Mouse (Mus musculus): Measurements from ENCODE around the gene Fat3. TPM values are rescaled to one million over a fixed set of nuclear protein-coding genes. Genes with fewer than 3 reads are reported as not detected.

The Fat3 gene
- polyA plus RNA-seq, 1 experiment = not detected

DNA sequence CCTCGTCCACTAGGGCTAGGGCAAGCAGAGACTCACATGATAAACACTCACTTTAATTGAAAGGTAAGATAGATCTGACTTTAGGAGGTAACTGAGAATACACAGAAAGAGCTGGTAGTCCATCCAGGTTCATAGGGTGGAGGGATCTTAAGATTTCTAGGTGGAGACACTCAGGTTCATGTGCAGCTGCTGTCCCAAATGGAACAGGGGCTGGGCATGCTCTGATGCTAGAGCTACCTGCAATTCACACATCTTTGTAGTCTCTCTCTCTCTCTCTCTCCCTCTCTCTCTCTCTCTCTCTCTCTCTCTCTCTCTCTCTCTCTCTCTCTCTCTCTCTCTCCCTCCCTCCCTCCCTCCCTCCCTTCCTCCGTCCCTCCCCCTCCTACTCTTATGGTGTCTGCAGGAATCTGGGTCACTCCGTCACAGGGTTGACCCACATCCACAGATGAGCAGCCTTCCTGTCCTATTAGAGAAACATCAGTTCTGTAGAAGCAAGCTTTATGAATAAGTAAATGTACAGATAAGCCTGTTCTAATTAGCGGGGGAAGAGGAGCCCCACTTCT lies 148.5 kb downstream of the Fat3 start:
- no peak for TF ChIP-seq USF1 (IDR thresholded peaks at IDR 0.05; ENCODE audit: low read depth)
- no peak for TF ChIP-seq FOSL1 (IDR thresholded peaks at IDR 0.05; ENCODE audit: insufficient read depth, low read length, poor library complexity, severe bottlenecking)
- TF ChIP-seq MYOD1 (IDR thresholded peaks at IDR 0.05; ENCODE audit: control insufficient read depth, insufficient read length, low read depth) = no peak
- TF ChIP-seq CEBPB (IDR thresholded peaks at IDR 0.05; ENCODE audit: low read depth) = no peak
- TF ChIP-seq CTCF (IDR thresholded peaks at IDR 0.05; ENCODE audit: control insufficient read depth, insufficient read depth, insufficient read length) = no peak
- no peak for TF ChIP-seq MYOG (IDR thresholded peaks at IDR 0.05; ENCODE audit: control insufficient read depth, extremely low read depth, insufficient read length)
- no peak for TF ChIP-seq MAX (IDR thresholded peaks at IDR 0.05)
- Histone ChIP-seq H3K79me3 (ENCODE audit: low read depth) (no peaks in the 10 kb centered on the region), H3K27me3 (ENCODE audit: control insufficient read depth, insufficient read depth, insufficient read length) (no peaks in the 10 kb centered on the region), H3ac (ENCODE audit: control insufficient read depth, insufficient read length, low read depth) (no peak overlapping the region), H3K4me3 (ENCODE audit: insufficient read depth, poor library complexity, severe bottlenecking) (no peak overlapping the region), H3K36me3 (ENCODE audit: control insufficient read depth, insufficient read depth) (no peaks in the 10 kb centered on the region), H3K79me2 (ENCODE audit: control insufficient read depth, insufficient read depth) (no peaks in the 10 kb centered on the region)

DNA sequence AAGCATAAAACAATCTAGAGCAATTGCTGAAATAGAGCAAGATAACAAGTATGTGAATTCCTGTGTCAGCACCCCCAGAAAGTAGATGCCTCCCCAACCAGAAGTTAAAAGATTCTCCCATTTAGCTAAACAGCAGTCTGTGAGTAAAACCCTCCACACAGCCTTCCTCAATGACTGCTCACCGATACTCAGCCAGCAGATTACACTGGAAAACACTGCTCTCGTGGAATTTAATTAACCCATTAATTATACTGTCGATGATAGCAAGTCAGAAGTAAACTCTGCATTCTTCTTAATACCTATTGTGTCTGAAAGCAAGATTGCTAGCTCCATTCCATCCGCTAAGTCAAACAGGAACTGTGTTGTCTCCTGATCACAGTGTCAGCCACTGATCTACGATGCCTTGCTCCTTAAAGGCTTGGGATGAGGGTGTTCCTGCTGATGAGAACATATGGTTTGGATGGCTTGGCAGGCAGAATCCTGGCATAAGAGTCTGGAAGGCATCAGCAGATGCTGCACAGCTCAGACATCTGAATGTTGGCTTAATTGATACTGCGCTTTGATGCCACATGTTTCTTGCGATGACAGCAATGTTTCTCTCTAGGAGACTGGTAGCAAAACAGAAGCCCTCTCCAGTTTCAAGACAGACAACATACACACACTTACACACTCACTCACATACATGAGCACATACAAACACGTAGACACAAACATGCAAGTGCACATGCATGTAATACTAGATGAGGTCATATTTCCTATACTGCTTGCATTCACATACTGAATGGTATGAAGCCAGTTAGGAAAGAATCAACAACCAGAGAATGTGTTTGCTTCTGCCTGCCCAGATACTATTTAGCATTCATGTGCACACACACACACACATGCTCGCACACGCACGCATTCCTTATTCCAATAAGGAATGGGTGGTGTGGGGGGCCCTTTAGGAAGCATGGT lies 155.9 kb downstream of the Fat3 start:
- H3K79me2 ChIP-seq (ENCODE audit: control insufficient read depth, insufficient read depth) = no peaks in the 10 kb centered on the region
- H3K4me3 ChIP-seq (ENCODE audit: insufficient read depth, poor library complexity, severe bottlenecking) = no peak overlapping the region
- no peak for TF ChIP-seq MAX (IDR thresholded peaks at IDR 0.05)
- no peak for TF ChIP-seq FOSL1 (IDR thresholded peaks at IDR 0.05; ENCODE audit: insufficient read depth, low read length, poor library complexity, severe bottlenecking)
- TF ChIP-seq MYOG (IDR thresholded peaks at IDR 0.05; ENCODE audit: control insufficient read depth, extremely low read depth, insufficient read length) = no peak
- no peak for TF ChIP-seq MYOD1 (IDR thresholded peaks at IDR 0.05; ENCODE audit: control insufficient read depth, insufficient read length, low read depth)
- TF ChIP-seq CTCF (IDR thresholded peaks at IDR 0.05; ENCODE audit: control insufficient read depth, insufficient read depth, insufficient read length) = no peak
- TF ChIP-seq USF1 (IDR thresholded peaks at IDR 0.05; ENCODE audit: low read depth) = no peak
- TF ChIP-seq CEBPB (IDR thresholded peaks at IDR 0.05; ENCODE audit: low read depth) = no peak
- H3K36me3 ChIP-seq (ENCODE audit: control insufficient read depth, insufficient read depth) = no peaks in the 10 kb centered on the region
- H3ac ChIP-seq (ENCODE audit: control insufficient read depth, insufficient read length, low read depth) = no peak overlapping the region
- H3K79me3 ChIP-seq (ENCODE audit: low read depth) = no peaks in the 10 kb centered on the region
- H3K27me3 ChIP-seq (ENCODE audit: control insufficient read depth, insufficient read depth, insufficient read length) = peaks cover 8% of the 10 kb centered on the region

DNA sequence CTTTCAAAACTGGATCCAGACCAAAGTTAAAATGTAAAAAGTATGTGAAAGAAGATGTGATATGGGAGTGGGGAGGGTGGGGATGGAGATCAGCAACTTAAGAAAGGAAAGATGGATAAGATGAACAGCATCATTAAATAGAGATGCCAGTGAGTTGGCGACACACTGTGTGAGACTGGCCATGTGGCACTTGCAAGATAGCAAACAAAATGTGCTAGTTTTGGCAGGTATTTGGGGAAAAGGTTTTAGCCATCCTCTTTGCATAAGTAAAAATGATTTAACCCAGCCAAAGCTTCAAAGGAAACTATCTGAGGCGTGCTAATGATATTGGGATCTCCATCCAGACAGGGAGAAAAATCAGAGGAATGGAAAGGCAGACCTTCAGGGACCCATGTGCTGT lies 157.9 kb downstream of the Fat3 start:
- TF ChIP-seq USF1 (IDR thresholded peaks at IDR 0.05; ENCODE audit: low read depth) (no peak), MAX (IDR thresholded peaks at IDR 0.05) (no peak), CEBPB (IDR thresholded peaks at IDR 0.05; ENCODE audit: low read depth) (no peak), FOSL1 (IDR thresholded peaks at IDR 0.05; ENCODE audit: insufficient read depth, low read length, poor library complexity, severe bottlenecking) (no peak), MYOG (IDR thresholded peaks at IDR 0.05; ENCODE audit: control insufficient read depth, extremely low read depth, insufficient read length) (no peak), MYOD1 (IDR thresholded peaks at IDR 0.05; ENCODE audit: control insufficient read depth, insufficient read length, low read depth) (no peak), CTCF (IDR thresholded peaks at IDR 0.05; ENCODE audit: control insufficient read depth, insufficient read depth, insufficient read length) (no peak)
- no peaks in the 10 kb centered on the region for H3K36me3 ChIP-seq (ENCODE audit: control insufficient read depth, insufficient read depth)
- no peaks in the 10 kb centered on the region for H3K79me3 ChIP-seq (ENCODE audit: low read depth)
- no peaks in the 10 kb centered on the region for H3K79me2 ChIP-seq (ENCODE audit: control insufficient read depth, insufficient read depth)
- no peak overlapping the region for H3ac ChIP-seq (ENCODE audit: control insufficient read depth, insufficient read length, low read depth)
- peaks cover 8% of the 10 kb centered on the region for H3K27me3 ChIP-seq (ENCODE audit: control insufficient read depth, insufficient read depth, insufficient read length)
- no peak overlapping the region for H3K4me3 ChIP-seq (ENCODE audit: insufficient read depth, poor library complexity, severe bottlenecking)

DNA sequence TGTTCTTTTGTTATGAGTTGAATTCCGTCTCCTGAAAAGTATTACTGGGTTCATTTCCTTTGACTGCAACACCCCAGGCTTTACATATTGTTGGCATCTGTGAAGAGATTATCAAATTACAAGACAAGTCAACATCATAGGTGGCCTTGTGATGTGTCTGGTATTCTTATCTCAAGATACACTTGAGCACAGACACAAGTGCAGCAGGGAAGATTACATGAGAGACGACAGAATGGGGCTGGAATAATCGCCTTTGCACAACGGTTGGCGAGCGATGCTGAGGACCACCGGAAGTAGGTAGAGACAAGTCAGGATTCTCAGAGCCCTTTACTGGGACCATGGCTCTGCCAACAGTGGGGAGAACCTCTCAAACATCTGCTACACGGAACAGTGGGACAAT lies 158.5 kb downstream of the Fat3 start:
- no peak overlapping the region for H3K4me3 ChIP-seq (ENCODE audit: insufficient read depth, poor library complexity, severe bottlenecking)
- no peak overlapping the region for H3ac ChIP-seq (ENCODE audit: control insufficient read depth, insufficient read length, low read depth)
- H3K79me3 ChIP-seq (ENCODE audit: low read depth) = no peaks in the 10 kb centered on the region
- H3K27me3 ChIP-seq (ENCODE audit: control insufficient read depth, insufficient read depth, insufficient read length) = peaks cover 8% of the 10 kb centered on the region
- no peaks in the 10 kb centered on the region for H3K36me3 ChIP-seq (ENCODE audit: control insufficient read depth, insufficient read depth)
- TF ChIP-seq CTCF (IDR thresholded peaks at IDR 0.05; ENCODE audit: control insufficient read depth, insufficient read depth, insufficient read length) (no peak), MYOD1 (IDR thresholded peaks at IDR 0.05; ENCODE audit: control insufficient read depth, insufficient read length, low read depth) (no peak)
- no peaks in the 10 kb centered on the region for H3K79me2 ChIP-seq (ENCODE audit: control insufficient read depth, insufficient read depth)

DNA sequence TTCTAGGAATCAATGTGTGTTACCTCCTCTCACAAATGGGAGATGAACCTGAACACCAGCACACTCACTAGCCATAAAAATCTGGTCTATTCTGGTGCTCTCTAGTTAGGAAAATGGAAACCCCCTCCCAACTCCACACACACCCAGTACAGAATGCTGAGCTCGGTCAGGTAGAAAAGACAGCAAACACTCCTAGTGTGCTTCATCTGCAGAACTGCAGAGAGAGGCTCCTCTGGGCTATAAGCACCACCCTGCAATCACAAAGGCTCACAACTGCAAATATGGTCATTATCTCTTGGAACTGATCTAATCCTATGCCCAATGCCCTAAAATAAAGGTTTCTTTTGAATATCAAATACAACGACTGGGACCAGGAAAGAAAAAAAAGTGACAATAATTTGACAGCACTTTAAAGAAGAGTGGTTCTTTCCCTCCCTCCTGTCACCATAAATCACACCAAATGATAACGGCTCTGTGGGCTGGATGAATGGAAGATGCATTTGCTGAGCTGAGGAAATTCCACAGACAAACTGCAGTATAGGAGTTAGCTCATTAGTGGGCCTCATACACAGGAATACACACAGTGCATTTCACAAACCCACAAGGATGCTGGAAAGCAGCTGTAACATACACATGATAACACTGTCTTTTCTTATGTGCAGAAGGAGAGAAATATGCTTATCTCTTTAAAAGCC lies 170.6 kb downstream of the Fat3 start:
- Histone ChIP-seq H3K4me3 (ENCODE audit: insufficient read depth, poor library complexity, severe bottlenecking) (no peak overlapping the region), H3K79me3 (ENCODE audit: low read depth) (no peaks in the 10 kb centered on the region), H3K27me3 (ENCODE audit: control insufficient read depth, insufficient read depth, insufficient read length) (no peaks in the 10 kb centered on the region), H3ac (ENCODE audit: control insufficient read depth, insufficient read length, low read depth) (no peak overlapping the region), H3K79me2 (ENCODE audit: control insufficient read depth, insufficient read depth) (no peaks in the 10 kb centered on the region), H3K36me3 (ENCODE audit: control insufficient read depth, insufficient read depth) (no peaks in the 10 kb centered on the region)
- TF ChIP-seq USF1 (IDR thresholded peaks at IDR 0.05; ENCODE audit: low read depth) = no peak
- no peak for TF ChIP-seq CTCF (IDR thresholded peaks at IDR 0.05; ENCODE audit: control insufficient read depth, insufficient read depth, insufficient read length)
- no peak for TF ChIP-seq MAX (IDR thresholded peaks at IDR 0.05)
- no peak for TF ChIP-seq MYOG (IDR thresholded peaks at IDR 0.05; ENCODE audit: control insufficient read depth, extremely low read depth, insufficient read length)

Measured in C2C12 (cell line).